Mouse (Mus musculus) induced T-regulatory cell, adult 2 months (primary cell): Measurements from ENCODE around the gene Gtf2f2.
A peak's percentile ranks its signal among the peaks of the same experiment; 100 is the strongest.

Experiments
- DNase-seq: peaks from one replicate; pipeline ENCODE4 v3.0.0-alpha.2; 2012; ENCODE audit warnings: low read depth

The Gtf2f2 gene

GRCm38 (mm10) chr14:76010102-76011061, at the start of gene Gtf2f2:
Gtf2f2 (minus strand) TSS chr14:76010865.
- DNase-seq = peak; percentile 95

GRCm38 (mm10) chr14:76059441-76059840, 48.8 kb upstream of the Gtf2f2 start:
- no peak for DNase-seq

GRCm38 (mm10) chr14:76053726-76054125, 43.1 kb upstream of the Gtf2f2 start:
- no peak for DNase-seq

GRCm38 (mm10) chr14:76051966-76052365, 41.3 kb upstream of the Gtf2f2 start:
- DNase-seq = no peak

GRCm38 (mm10) chr14:76045767-76046166, 35.1 kb upstream of the Gtf2f2 start:
- no peak for DNase-seq

- DNase-seq = no peak
Measured at GRCm38 (mm10) chr14:76044164-76044557, 33.5 kb upstream of the Gtf2f2 start.

GRCm38 (mm10) chr14:76043251-76044163, 32.8 kb upstream of the Gtf2f2 start:
- no peak for DNase-seq

- DNase-seq = no peak
Measured at GRCm38 (mm10) chr14:76033221-76033637, 22.6 kb upstream of the Gtf2f2 start.

GRCm38 (mm10) chr14:76032671-76033136, 22.0 kb upstream of the Gtf2f2 start:
- no peak for DNase-seq

GRCm38 (mm10) chr14:76031117-76031842, 20.6 kb upstream of the Gtf2f2 start:
- DNase-seq = no peak

- no peak for DNase-seq
Measured at GRCm38 (mm10) chr14:76024641-76025040, 14.0 kb upstream of the Gtf2f2 start.

GRCm38 (mm10) chr14:76020927-76021719, 10.5 kb upstream of the Gtf2f2 start:
- DNase-seq = no peak

GRCm38 (mm10) chr14:76020259-76020785, 9.7 kb upstream of the Gtf2f2 start:
- no peak for DNase-seq

GRCm38 (mm10) chr14:76017785-76018490, 7.3 kb upstream of the Gtf2f2 start:
- no peak for DNase-seq

GRCm38 (mm10) chr14:76014331-76014730, 3.7 kb upstream of the Gtf2f2 start:
- no peak for DNase-seq

- DNase-seq = no peak
Measured at GRCm38 (mm10) chr14:76011062-76011457, 395 bp upstream of the Gtf2f2 start.

GRCm38 (mm10) chr14:76009185-76009584, 1.5 kb downstream of the Gtf2f2 start:
- DNase-seq = peak; percentile 27

- DNase-seq = no peak
Measured at GRCm38 (mm10) chr14:76008174-76008573, 2.5 kb downstream of the Gtf2f2 start.

GRCm38 (mm10) chr14:76005011-76005410, 5.7 kb downstream of the Gtf2f2 start:
- DNase-seq = no peak

- DNase-seq = no peak
Measured at GRCm38 (mm10) chr14:76001781-76002180, 8.9 kb downstream of the Gtf2f2 start.
